In genomic region chr2:73023803-73024202, GRCm38 (mm10) we compare ENCODE assay signal across 14 mouse cellular contexts. TPM values are rescaled to one million over a fixed set of nuclear protein-coding genes. Genes with fewer than 3 reads are reported as not detected.
A peak's percentile ranks its signal among the peaks of the same experiment; 100 is the strongest.
DNase-seq lines count a peak whose midpoint lies in the region; ATAC-seq lines count a peak whose summit lies in the region.
"Had no signal": no experiment of that assay in that cellular context is flagged by ENCODE, and none has a peak within 500 bp of the region (broad histone marks: within the 10 kb centered on the region; RNA-seq: fewer than 3 reads in every experiment).

No protein-coding gene starts in this region.

- H3K9ac ChIP-seq in heart, embryonic 11.5 days (ENCODE audit: low read depth, low read length), result no peak overlapping the region
- H3K9ac ChIP-seq: embryonic facial prominence, embryonic 12.5 days; neural tube, embryonic 12.5 days had no signal

- H3K36me3 ChIP-seq in heart, embryonic 11.5 days (ENCODE audit: control insufficient read depth, insufficient read depth, low read length), result no peaks in the 10 kb centered on the region
- H3K36me3 ChIP-seq: embryonic facial prominence, embryonic 12.5 days; neural tube, embryonic 12.5 days had no signal

- no peaks in the 10 kb centered on the region for H3K9me3 ChIP-seq in heart, embryonic 11.5 days (replicated peaks; ENCODE audit: control insufficient read depth, low read length)
- H3K9me3 ChIP-seq: embryonic facial prominence, embryonic 12.5 days; neural tube, embryonic 12.5 days had no signal

- peak; percentile 80 for ATAC-seq in heart, embryonic 11.5 days (replicated peaks; ENCODE audit: insufficient number of reproducible peaks, low FRiP score, low TSS enrichment)
- ATAC-seq: Patski had no signal

- no peak overlapping the region for H3K27ac ChIP-seq in heart, embryonic 11.5 days (ENCODE audit: low read depth, low read length)
- H3K27ac ChIP-seq: embryonic facial prominence, embryonic 12.5 days; neural tube, embryonic 12.5 days had no signal

- no peak for DNase-seq in heart, adult 8-10 months (ENCODE audit: low spot score)
- DNase-seq in c-Kit-positive CD71-positive TER-119-positive erythroid progenitor cells, embryonic 14.5 days (ENCODE audit: low spot score), result peak; percentile 92
- peak; percentile 69 to 77 for DNase-seq in lung, adult 18-20 months
- DNase-seq in spleen, postnatal 4 days (ENCODE audit: low spot score in 2 of 2), result peak; percentile 85 to 86
- DNase-seq in layer of hippocampus, adult 18-20 months (ENCODE audit: low spot score in 2 of 2), result no peak
- no peak for DNase-seq in retina, postnatal 1 day
- no peak for DNase-seq in retina, embryonic 14.5 days (ENCODE audit: low spot score)
- DNase-seq: thymus, adult 2 months had no signal

- 0 out of 2 replicates have a peak, but pooled peaks cover 4% of the 10 kb centered on the region for H3K4me1 ChIP-seq in heart, embryonic 11.5 days (ENCODE audit: control insufficient read depth, insufficient read depth, low read length)
- H3K4me1 ChIP-seq: embryonic facial prominence, embryonic 12.5 days; neural tube, embryonic 12.5 days had no signal

- no peaks in the 10 kb centered on the region for H3K27me3 ChIP-seq in heart, embryonic 11.5 days (ENCODE audit: control insufficient read depth, insufficient read depth, low read length)
- H3K27me3 ChIP-seq: embryonic facial prominence, embryonic 12.5 days; neural tube, embryonic 12.5 days; Patski had no signal

- H3K4me3 ChIP-seq in heart, embryonic 11.5 days (ENCODE audit: low read depth, low read length), result no peak overlapping the region
- H3K4me3 ChIP-seq: embryonic facial prominence, embryonic 12.5 days; neural tube, embryonic 12.5 days had no signal

- WGBS in heart, embryonic 11.5 days (ENCODE audit: insufficient replicate concordance), result 43% methylated on average over 6 of the region's 6 CpGs

- H3K4me2 ChIP-seq in heart, embryonic 11.5 days, result no peak overlapping the region
- H3K4me2 ChIP-seq: embryonic facial prominence, embryonic 12.5 days; neural tube, embryonic 12.5 days had no signal

RNA-seq across cellular contexts. Expression of gene Gm11084, which starts 37.3 kb away (rescaled TPM):
- not detected in 2 replicates for polyA plus RNA-seq in heart, embryonic 11.5 days (2014; fragmentation: Nextera tagmentation; extraction: Ambion mirVana)
- not detected for total RNA-seq in heart, adult 8-10 months (2022)
- not detected for total RNA-seq in layer of hippocampus, adult 18-20 months (2021)
- total RNA-seq: left cerebral cortex, postnatal 14 days had no signal
- polyA plus RNA-seq: embryonic facial prominence, embryonic 12.5 days; heart, embryonic 14.5 days; neural tube, embryonic 12.5 days; Patski; thymus, adult 2 months had no signal

RNA-seq across cellular contexts. Expression of gene Sp3, which starts 43.6 kb away (rescaled TPM):
- 37.0 and 40.2 TPM in 2 replicates for polyA plus RNA-seq in heart, embryonic 11.5 days (2014; fragmentation: Nextera tagmentation; extraction: Ambion mirVana)
- 10 to 100 TPM; 31.0 to 34.0 (median 32.0) TPM for total RNA-seq in heart, adult 8-10 months (2022)
- 10 to 100 TPM; 64.6 to 65.5 TPM for total RNA-seq in layer of hippocampus, adult 18-20 months (2021)

Comparison
In these comparisons a context has a peak if more than half of its experiments do, and no peak if none do; other contexts are left out.
1. DNase-seq: peak in c-Kit-positive CD71-positive TER-119-positive erythroid progenitor cells, embryonic 14.5 days (single experiment), lung, adult 18-20 months (2 of 2) and spleen, postnatal 4 days (2 of 2); none in heart, adult 8-10 months (single experiment), layer of hippocampus, adult 18-20 months (0 of 2), retina, postnatal 1 day (single experiment) and retina, embryonic 14.5 days (single experiment).